Mouse (Mus musculus) CH12.LX (cell line): ENCODE data around the gene Exoc8. TPM values are rescaled to one million over a fixed set of nuclear protein-coding genes. Genes with fewer than 3 reads are reported as not detected.

ENCODE experiments used
- DNase-seq: peaks from one replicate; pipeline ENCODE4 v3.0.0-alpha.2; 2013; ENCODE audit errors: extremely low read depth
- H3K27ac ChIP-seq: 2 replicates; pipeline ENCODE4 v1.5.1; 2012; ENCODE audit warnings: low read depth, mild to moderate bottlenecking, control low read depth, moderate library complexity; ENCODE audit not compliant: insufficient read depth
- H3K27me3 ChIP-seq: replicated peaks from 2 replicates; pipeline ENCODE3; 2012; ENCODE audit warnings: inconsistent platforms
- H3K36me3 ChIP-seq, 2 experiments: replicated peaks in 1 of 2; 2 replicates each; pipeline versions ENCODE3 to v1.6.1; 2012; ENCODE audit warnings: inconsistent platforms in 1 of 2, low read length in 1 of 2, mild to moderate bottlenecking in 1 of 2, mixed read lengths in 1 of 2, moderate library complexity in 1 of 2; ENCODE audit not compliant: control insufficient read depth in 1 of 2, insufficient read depth in 1 of 2
- H3K4me1 ChIP-seq, 2 experiments: 2 replicates each; pipeline ENCODE4 v1.6.1; 2012; ENCODE audit warnings: inconsistent platforms in 1 of 2, moderate library complexity in 1 of 2; ENCODE audit not compliant: insufficient read depth in 2 of 2, control insufficient read depth in 1 of 2
- H3K4me2 ChIP-seq: 2 replicates; pipeline ENCODE4 v1.6.1; 2012; ENCODE audit warnings: low read depth, mild to moderate bottlenecking, control low read depth; ENCODE audit not compliant: poor library complexity, insufficient read depth, severe bottlenecking
- H3K4me3 ChIP-seq, 3 experiments: fragments of 150-350 bp in 1 of 3; sonication (generic) in 1 of 3; replicated peaks in 1 of 3; 2 replicates each; pipeline versions ENCODE3 to v1.5.1; 2011 to 2012; ENCODE audit warnings: low read depth in 2 of 3, low read length in 2 of 3, mild to moderate bottlenecking in 2 of 3, moderate library complexity in 2 of 3, control low read depth in 1 of 3, improper control_type of control experiment in 1 of 3, inconsistent platforms in 1 of 3, mixed read lengths in 1 of 3; ENCODE audit not compliant: poor library complexity in 1 of 3
- H3K79me2 ChIP-seq: replicated peaks from 2 replicates; pipeline ENCODE4 v1.6.1; 2012; ENCODE audit warnings: mild to moderate bottlenecking, moderate library complexity; ENCODE audit not compliant: control insufficient read depth, poor library complexity, insufficient read depth, severe bottlenecking; ENCODE audit errors: extremely low read depth
- H3K9ac ChIP-seq: 2 replicates; pipeline ENCODE4 v1.6.1; 2012; ENCODE audit warnings: low read depth, mild to moderate bottlenecking, control low read depth, moderate library complexity; ENCODE audit not compliant: insufficient read depth
- H3K9me3 ChIP-seq: replicated peaks from 2 replicates; pipeline ENCODE3; 2012; ENCODE audit warnings: low read length, inconsistent platforms, mixed read lengths
- BHLHE40 ChIP-seq: IDR thresholded peaks from 2 replicates; pipeline ENCODE4 v1.6.1; 2011; ENCODE audit warnings: mild to moderate bottlenecking, low read depth, low read length, improper control_type of control experiment
- CTCF ChIP-seq, 2 experiments: IDR thresholded peaks in 1 of 2; conservative IDR thresholded peaks in 1 of 2; 2 replicates each; pipeline ENCODE4 v1.5.1; 2011 to 2012; ENCODE audit warnings: low read depth in 2 of 2, low read length in 2 of 2, improper control_type of control experiment in 1 of 2, inconsistent platforms in 1 of 2, mild to moderate bottlenecking in 1 of 2, moderate library complexity in 1 of 2
- EP300 ChIP-seq: IDR thresholded peaks from 2 replicates; pipeline ENCODE4 v1.6.1; 2011; ENCODE audit warnings: low read length, improper control_type of control experiment
- ETS1 ChIP-seq: conservative IDR thresholded peaks from 2 replicates; pipeline ENCODE4 v1.6.1; 2012; ENCODE audit warnings: low read depth, mild to moderate bottlenecking, inconsistent platforms, low read length, improper control_type of control experiment, moderate library complexity
- GABPA ChIP-seq: IDR thresholded peaks from 2 replicates; pipeline ENCODE4 v1.6.1; 2012; ENCODE audit warnings: low read depth, low read length, improper control_type of control experiment, inconsistent platforms; ENCODE audit not compliant: insufficient replicate concordance
- JUN ChIP-seq: IDR thresholded peaks from 2 replicates; pipeline ENCODE4 v1.6.1; 2011; ENCODE audit warnings: low read depth, mild to moderate bottlenecking, low read length, improper control_type of control experiment, moderate library complexity; ENCODE audit not compliant: insufficient read depth
- KAT2A ChIP-seq: IDR thresholded peaks from 2 replicates; pipeline ENCODE4 v1.6.1; 2012; ENCODE audit warnings: low read length, improper control_type of control experiment, inconsistent platforms; ENCODE audit not compliant: insufficient replicate concordance
- MEF2A ChIP-seq: IDR thresholded peaks from 2 replicates; pipeline ENCODE4 v1.6.1; 2014; ENCODE audit warnings: low read depth, mild to moderate bottlenecking, inconsistent platforms, low read length, improper control_type of control experiment, borderline replicate concordance
- MYC ChIP-seq: IDR thresholded peaks from 2 replicates; pipeline ENCODE4 v1.6.1; 2011; ENCODE audit warnings: low read depth, mild to moderate bottlenecking, improper control_type of control experiment, low read length
- NRF1 ChIP-seq: IDR thresholded peaks from 2 replicates; pipeline ENCODE4 v1.6.1; 2014; ENCODE audit warnings: low read depth, mild to moderate bottlenecking, inconsistent platforms, low read length, improper control_type of control experiment, moderate library complexity
- RAD21 ChIP-seq: IDR thresholded peaks from 2 replicates; pipeline ENCODE4 v1.6.1; 2011; ENCODE audit warnings: low read depth, mild to moderate bottlenecking, low read length, improper control_type of control experiment, moderate library complexity
- RCOR1 ChIP-seq: conservative IDR thresholded peaks from 2 replicates; pipeline ENCODE4 v1.6.1; 2012; ENCODE audit warnings: low read depth, mild to moderate bottlenecking, inconsistent platforms, low read length, improper control_type of control experiment
- SIN3A ChIP-seq: IDR thresholded peaks from 2 replicates; pipeline ENCODE4 v1.6.1; 2012; ENCODE audit warnings: low read length, improper control_type of control experiment, inconsistent platforms
- SMC3 ChIP-seq: IDR thresholded peaks from 2 replicates; pipeline ENCODE4 v1.6.1; 2011; ENCODE audit warnings: low read depth, low read length, improper control_type of control experiment
- TCF12 ChIP-seq: IDR thresholded peaks from 2 replicates; pipeline ENCODE4 v1.6.1; 2014; ENCODE audit warnings: low read depth, mild to moderate bottlenecking, inconsistent platforms, low read length, improper control_type of control experiment
- UBTF ChIP-seq: IDR thresholded peaks from 2 replicates; pipeline ENCODE4 v1.6.1; 2012; ENCODE audit warnings: low read depth, mild to moderate bottlenecking, inconsistent platforms, low read length, improper control_type of control experiment, moderate library complexity
- USF1 ChIP-seq: IDR thresholded peaks from 2 replicates; pipeline ENCODE4 v1.6.1; 2014; ENCODE audit warnings: low read depth, mild to moderate bottlenecking, inconsistent platforms, low read length, improper control_type of control experiment
- USF2 ChIP-seq: conservative IDR thresholded peaks from 2 replicates; pipeline ENCODE4 v1.6.1; 2011; ENCODE audit warnings: low read depth, low read length, improper control_type of control experiment
- ZC3H11A ChIP-seq: IDR thresholded peaks from 2 replicates; pipeline ENCODE4 v1.6.1; 2012; ENCODE audit warnings: low read depth, mild to moderate bottlenecking, inconsistent platforms, low read length, improper control_type of control experiment
- ZMIZ1 ChIP-seq: IDR thresholded peaks from 2 replicates; pipeline ENCODE4 v1.6.1; 2012; ENCODE audit warnings: low read depth, mild to moderate bottlenecking, inconsistent platforms, low read length, improper control_type of control experiment
- ZNF384 ChIP-seq: IDR thresholded peaks from 2 replicates; pipeline ENCODE4 v1.6.1; 2012; ENCODE audit warnings: low read depth, low read length, improper control_type of control experiment, inconsistent platforms
- dilution Hi-C: fragments of 300-500 bp; cut with MboI; formaldehyde crosslinking; loops from 2 replicates; pipeline ENCODE4 v1.14.3; 2020; ENCODE audit warnings: low sequenced_read_pairs; ENCODE audit not compliant: extremely low pct_unique_long_range_greater_than_20kb, extremely low pct_ligation_motif_present
- in situ Hi-C: fragments of 300-500 bp; cut with MboI; formaldehyde crosslinking; loops from 3 replicates; pipeline ENCODE4 v1.14.3; 2019; ENCODE audit warnings: low sequenced_read_pairs, low pct_ligation_motif_present, low pct_unique_long_range_greater_than_20kb, mixed read lengths
- polyA plus RNA-seq: library from polyadenylated mRNA; unstranded; fragments of >175 nt; gene quantifications from 2 replicates; pipeline ENCODE4 v1.2.1, GENCODE M21; 2012; ENCODE audit warnings: low read depth; ENCODE audit not compliant: insufficient read length
- total RNA-seq, 2 experiments: library from RNA; depleted of rRNA; stranded (reverse); fragments of 300-350 nt in 1 of 2; fragments of >200 nt in 1 of 2; gene quantifications; 2 replicates each; pipeline ENCODE4 v1.2.3; 2012 to 2014

Exoc8 gene
- total and polyA plus RNA-seq, 3 experiments: 5.9 to 11.2 (median 10.7) TPM

GRCm38 (mm10) chr8:124860188-124860587, 37.3 kb downstream of the Exoc8 start:
- dilution Hi-C loops: no loop called here
- no peak for DNase-seq
- no peaks in the 10 kb centered on the region for H3K27me3 ChIP-seq
- no peak overlapping the region for H3K4me2 ChIP-seq
- peaks cover 39 to 64% of the 10 kb centered on the region in 2 experiments for H3K36me3 ChIP-seq
- H3K79me2 ChIP-seq: peaks cover 58% of the 10 kb centered on the region
- TF ChIP-seq RAD21 (no peak), CTCF (conservative IDR thresholded peaks at IDR 0.05 in 1 of 2, IDR thresholded peaks at IDR 0.05 in 1 of 2; ENCODE audit: low read depth in 2 of 2, low read length in 2 of 2) (no peak), MYC (no peak), TCF12 (no peak), USF2 (no peak), EP300 (no peak), GABPA (no peak), UBTF (no peak), JUN (no peak)
- no peak overlapping the region for H3K4me3 ChIP-seq
- H3K27ac ChIP-seq: no peak overlapping the region
- H3K9ac ChIP-seq: no peak overlapping the region
- H3K4me1 ChIP-seq: peaks cover 3 to 37% of the 10 kb centered on the region in 2 experiments
- peaks cover 3% of the 10 kb centered on the region for H3K9me3 ChIP-seq
- in situ Hi-C loops: no loop called here

GRCm38 (mm10) chr8:124859466-124859865, 38.0 kb downstream of the Exoc8 start:
- Histone ChIP-seq H3K27me3 (no peaks in the 10 kb centered on the region), H3K27ac (no peak overlapping the region), H3K9me3 (peaks cover 3% of the 10 kb centered on the region), H3K79me2 (peaks cover 51% of the 10 kb centered on the region), H3K4me1 (peaks cover 0 to 29% of the 10 kb centered on the region in 2 experiments; a peak in 3 of 4 replicates), H3K4me3 (no peak overlapping the region), H3K4me2 (no peak overlapping the region), H3K9ac (no peak overlapping the region), H3K36me3 (peaks cover 46 to 68% of the 10 kb centered on the region in 2 experiments)
- TF ChIP-seq USF1: no peak
- peak; percentile 32 for TF ChIP-seq SMC3
- TF ChIP-seq CTCF (conservative IDR thresholded peaks at IDR 0.05 in 1 of 2, IDR thresholded peaks at IDR 0.05 in 1 of 2; ENCODE audit: low read depth in 2 of 2, low read length in 2 of 2): peak; percentile 36 to 57; a peak in 3 of 4 replicates
- peak; percentile 13 for TF ChIP-seq RAD21
- in situ Hi-C loops: no loop called here
- dilution Hi-C loops: no loop called here
- peak; percentile 35 for DNase-seq

GRCm38 (mm10) chr8:124853511-124853910, 44.0 kb downstream of the Exoc8 start:
- DNase-seq: no peak
- H3K27me3 ChIP-seq: no peaks in the 10 kb centered on the region
- peaks cover 34 to 62% of the 10 kb centered on the region in 2 experiments for H3K36me3 ChIP-seq
- H3K4me1 ChIP-seq: peaks cover 0 to 3% of the 10 kb centered on the region in 2 experiments; a peak in 1 of 4 replicates
- H3K4me2 ChIP-seq: no peak overlapping the region
- peaks cover 6% of the 10 kb centered on the region for H3K9me3 ChIP-seq
- TF ChIP-seq USF2 (no peak), KAT2A (no peak), EP300 (no peak), RCOR1 (no peak), MYC (no peak), SIN3A (no peak), BHLHE40 (no peak), ZMIZ1 (no peak), MEF2A (no peak), ZC3H11A (no peak), ETS1 (no peak), ZNF384 (no peak), NRF1 (no peak)
- H3K9ac ChIP-seq: no peak overlapping the region
- H3K27ac ChIP-seq: no peak overlapping the region
- H3K4me3 ChIP-seq: no peak overlapping the region
- dilution Hi-C loops (no loop called here), in situ Hi-C loops (no loop called here)
- H3K79me2 ChIP-seq: peaks cover 8% of the 10 kb centered on the region
